Mouse (Mus musculus): ENCODE results near the gene Lrig1. TPM values are rescaled to one million over a fixed set of nuclear protein-coding genes. Genes with fewer than 3 reads are reported as not detected.

The Lrig1 gene
- total RNA-seq, 2 experiments from 2014 or later, result 24.5 to 25.3 TPM

GRCm38 (mm10) chr6:94625896-94626295 is 74.1 kb downstream of the Lrig1 start:
- no peak for DNase-seq (ENCODE audit: low spot score in 2 of 2)

GRCm38 (mm10) chr6:94624543-94624942 is 75.4 kb downstream of the Lrig1 start:
- DNase-seq (ENCODE audit: low spot score in 2 of 2), result no peak

- peak; percentile 35 to 85 for DNase-seq (ENCODE audit: low spot score in 2 of 2)
These were observed 77.0 kb downstream of the Lrig1 start for GRCm38 (mm10) chr6:94622983-94623382.

GRCm38 (mm10) chr6:94620801-94621301 is 79.1 kb downstream of the Lrig1 start:
- no peak for DNase-seq (ENCODE audit: low spot score in 2 of 2)

GRCm38 (mm10) chr6:94620287-94620686 is 79.7 kb downstream of the Lrig1 start:
- no peak for DNase-seq (ENCODE audit: low spot score in 2 of 2)

- no peak for DNase-seq (ENCODE audit: low spot score in 2 of 2)
These were observed 81.3 kb downstream of the Lrig1 start for GRCm38 (mm10) chr6:94618671-94619070.

- DNase-seq (ENCODE audit: low spot score in 2 of 2), result no peak
These were observed 84.0 kb downstream of the Lrig1 start for GRCm38 (mm10) chr6:94615936-94616335.

- no peak for DNase-seq (ENCODE audit: low spot score in 2 of 2)
These were observed 85.6 kb downstream of the Lrig1 start for GRCm38 (mm10) chr6:94614346-94614745.

- DNase-seq (ENCODE audit: low spot score in 2 of 2), result no peak
These were observed 86.6 kb downstream of the Lrig1 start for GRCm38 (mm10) chr6:94613235-94613895.

GRCm38 (mm10) chr6:94604546-94604945 is 95.4 kb downstream of the Lrig1 start:
- DNase-seq (ENCODE audit: low spot score in 2 of 2), result no peak

GRCm38 (mm10) chr6:94604072-94604471 is 95.9 kb downstream of the Lrig1 start:
- no peak for DNase-seq (ENCODE audit: low spot score in 2 of 2)

GRCm38 (mm10) chr6:94601811-94602210 is 98.1 kb downstream of the Lrig1 start:
- no peak for DNase-seq (ENCODE audit: low spot score in 2 of 2)

- no peak for DNase-seq (ENCODE audit: low spot score in 2 of 2)
These were observed 98.9 kb downstream of the Lrig1 start for GRCm38 (mm10) chr6:94601101-94601500.

- DNase-seq (ENCODE audit: low spot score in 2 of 2), result no peak
These were observed 100.9 kb downstream of the Lrig1 start for GRCm38 (mm10) chr6:94599016-94599415.

GRCm38 (mm10) chr6:94598421-94598820 is 101.5 kb downstream of the Lrig1 start:
- DNase-seq (ENCODE audit: low spot score in 2 of 2), result no peak

- no peak for DNase-seq (ENCODE audit: low spot score in 2 of 2)
These were observed 103.0 kb downstream of the Lrig1 start for GRCm38 (mm10) chr6:94596761-94597485.

- no peak for DNase-seq (ENCODE audit: low spot score in 2 of 2)
These were observed 103.8 kb downstream of the Lrig1 start for GRCm38 (mm10) chr6:94596051-94596760.

- DNase-seq (ENCODE audit: low spot score in 2 of 2), result no peak
These were observed 104.8 kb downstream of the Lrig1 start for GRCm38 (mm10) chr6:94595206-94595605.

GRCm38 (mm10) chr6:94594711-94595110 is 105.2 kb downstream of the Lrig1 start:
- DNase-seq (ENCODE audit: low spot score in 2 of 2), result no peak

GRCm38 (mm10) chr6:94594096-94594665 is 105.8 kb downstream of the Lrig1 start:
- no peak for DNase-seq (ENCODE audit: low spot score in 2 of 2)

- DNase-seq (ENCODE audit: low spot score in 2 of 2), result no peak
These were observed 107.2 kb downstream of the Lrig1 start for GRCm38 (mm10) chr6:94592710-94593109.

- DNase-seq (ENCODE audit: low spot score in 2 of 2), result no peak
These were observed 107.7 kb downstream of the Lrig1 start for GRCm38 (mm10) chr6:94592243-94592642.

Data from layer of hippocampus, adult 18-20 months (tissue).